Mouse (Mus musculus) MEL (cell line): ENCODE data around the gene Map3k20.

Source experiments
- CTCF ChIP-seq, 3 experiments: IDR thresholded peaks in 2 of 3; conservative IDR thresholded peaks in 1 of 3; 2 replicates each; pipeline ENCODE4 v1.5.1; 2011 to 2012; ENCODE audit warnings: low read length in 3 of 3, low read depth in 2 of 3, mild to moderate bottlenecking in 2 of 3, improper control_type of control experiment in 1 of 3, inconsistent platforms in 1 of 3, mixed read lengths in 1 of 3, moderate library complexity in 1 of 3; ENCODE audit not compliant: control insufficient read depth in 1 of 3, insufficient read depth in 1 of 3, poor library complexity in 1 of 3, severe bottlenecking in 1 of 3
- ETS1 ChIP-seq: IDR thresholded peaks from 2 replicates; pipeline ENCODE4 v1.6.1; 2012; ENCODE audit warnings: low read depth, mild to moderate bottlenecking, inconsistent platforms, low read length, improper control_type of control experiment, moderate library complexity
- JUND ChIP-seq: IDR thresholded peaks from 2 replicates; pipeline ENCODE4 v1.6.1; 2011; ENCODE audit warnings: low read depth, mild to moderate bottlenecking, improper control_type of control experiment, low read length
- MAX ChIP-seq: IDR thresholded peaks from 2 replicates; pipeline ENCODE4 v1.6.1; 2011; ENCODE audit warnings: low read length, improper control_type of control experiment
- POLR2AphosphoS2 ChIP-seq: IDR thresholded peaks from 2 replicates; pipeline ENCODE4 v1.6.1; 2011; ENCODE audit warnings: low read length, improper control_type of control experiment
- USF1 ChIP-seq: IDR thresholded peaks from 2 replicates; pipeline ENCODE4 v1.6.1; 2014; ENCODE audit warnings: low read depth, mild to moderate bottlenecking, inconsistent platforms, low read length, improper control_type of control experiment, moderate library complexity

DNA sequence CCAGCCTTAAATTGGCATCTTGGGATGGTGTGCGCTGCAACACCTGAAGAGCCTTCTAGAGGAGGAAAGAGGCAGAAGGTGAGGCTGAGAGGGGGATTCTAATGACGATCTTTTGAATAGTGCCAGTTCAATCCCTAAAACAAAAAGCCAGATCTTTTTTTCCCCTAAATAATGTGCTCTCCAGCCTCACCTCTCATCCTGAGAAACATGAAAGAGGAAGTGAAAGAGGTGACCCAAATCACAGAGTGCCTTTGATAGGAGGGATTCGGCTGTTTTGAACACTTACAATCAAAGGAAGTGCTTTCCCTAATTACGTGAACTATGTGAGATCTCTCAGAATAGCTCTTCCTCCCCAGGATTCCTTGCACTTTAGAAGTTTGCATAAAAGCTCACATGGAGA is 46.6 kb downstream of the Map3k20 start:
- no peak for TF ChIP-seq USF1
- TF ChIP-seq ETS1 = no peak
- TF ChIP-seq MAX = no peak
- TF ChIP-seq JUND = no peak
- no peak for TF ChIP-seq POLR2AphosphoS2
- TF ChIP-seq CTCF (IDR thresholded peaks at IDR 0.05 in 2 of 3, conservative IDR thresholded peaks at IDR 0.05 in 1 of 3; ENCODE audit: control insufficient read depth in 1 of 3, insufficient read depth in 1 of 3, low read depth in 2 of 3, low read length in 3 of 3, poor library complexity in 1 of 3, severe bottlenecking in 1 of 3) = no peak
